Mouse (Mus musculus) thymus, adult 2 months (tissue): ENCODE results near the gene Parn.

Source experiments
- CTCF ChIP-seq: fragments of 200-500 bp; IDR thresholded peaks from 2 replicates; pipeline ENCODE4 v1.5.1; 2012; ENCODE audit warnings: mild to moderate bottlenecking, control low read depth, low read length, moderate library complexity, borderline replicate concordance; ENCODE audit not compliant: control insufficient read depth, poor library complexity, insufficient read depth; ENCODE audit errors: extremely low read depth
- POLR2A ChIP-seq: fragments of 200-500 bp; IDR thresholded peaks from 2 replicates; pipeline ENCODE4 v1.6.1; 2012; ENCODE audit warnings: mild to moderate bottlenecking, low read length, control low read depth, moderate library complexity; ENCODE audit not compliant: control insufficient read depth, poor library complexity, insufficient read depth; ENCODE audit errors: extremely low read depth

GRCm38 (mm10) chr16:13535856-13536255 is 132.1 kb downstream of the Parn start:
- TF ChIP-seq CTCF (no peak), POLR2A (no peak)
